Mouse (Mus musculus): ENCODE data around the gene Exoc6. TPM values are rescaled to one million over a fixed set of nuclear protein-coding genes. Genes with fewer than 3 reads are reported as not detected.
"Not testable (repeated sequence)": the region's sequence is repeated elsewhere in the genome, so short reads cannot be mapped to it uniquely, and the experiment has no call there.

The Exoc6 gene
- total RNA-seq, 1 experiment from 2014 or later = 69.9 TPM

DNA sequence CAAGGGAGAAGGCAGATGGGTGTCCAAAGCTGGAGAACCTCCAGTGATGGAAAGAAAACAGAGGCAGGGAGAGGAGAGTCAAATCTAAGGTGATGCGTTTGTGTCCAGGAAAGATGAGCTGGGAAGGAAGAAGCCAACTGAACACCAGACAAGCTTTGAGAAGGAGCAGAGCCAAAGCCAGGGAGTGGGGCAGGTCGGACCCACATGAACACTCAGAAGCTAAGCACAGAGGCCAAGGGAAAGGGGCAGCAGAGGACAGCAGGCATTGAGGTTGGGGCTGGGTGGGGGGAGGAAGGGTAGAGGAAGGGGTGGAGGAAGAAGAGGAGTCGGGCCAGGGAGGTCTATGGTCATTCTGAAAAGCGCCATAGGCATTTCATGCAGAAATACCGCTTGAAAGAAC, 17.0 kb upstream of the Exoc6 start:
- no peak for ATAC-seq (ENCODE audit: extremely low read depth, insufficient number of reproducible peaks, low FRiP score, poor library complexity, severe bottlenecking)

DNA sequence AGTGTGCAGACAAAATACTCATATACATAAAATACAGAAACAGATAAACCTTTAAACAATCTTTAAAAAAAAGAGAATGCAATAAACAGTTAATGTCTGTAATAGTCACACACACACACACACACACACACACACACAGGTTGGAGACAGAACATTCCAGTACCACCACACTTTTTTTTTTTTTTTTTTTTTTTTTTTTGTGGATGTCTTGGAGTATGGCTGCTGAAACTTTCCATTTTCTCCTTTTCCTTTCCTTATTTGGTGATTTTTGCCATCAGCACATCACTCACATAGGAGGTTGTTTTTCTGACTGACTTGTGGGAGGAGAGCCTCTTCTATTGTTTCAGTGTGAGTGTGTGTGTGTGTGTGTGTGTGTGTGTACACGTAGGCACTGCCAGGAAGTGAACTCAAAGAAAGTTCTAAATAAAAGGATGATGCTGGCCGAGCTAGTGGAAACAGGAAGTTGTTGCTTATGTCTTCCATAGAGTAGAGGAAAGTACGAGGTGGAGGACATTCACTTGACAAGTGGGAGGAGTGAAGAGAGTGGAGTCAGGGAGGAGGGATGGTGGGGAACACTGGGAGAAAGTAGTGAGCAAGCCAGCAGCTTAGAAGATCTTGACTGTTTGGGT, 15.4 kb upstream of the Exoc6 start:
- peak; percentile 73; the same call in 1 of the 2 replicates for ATAC-seq (ENCODE audit: extremely low read depth, insufficient number of reproducible peaks, low FRiP score, poor library complexity, severe bottlenecking)

DNA sequence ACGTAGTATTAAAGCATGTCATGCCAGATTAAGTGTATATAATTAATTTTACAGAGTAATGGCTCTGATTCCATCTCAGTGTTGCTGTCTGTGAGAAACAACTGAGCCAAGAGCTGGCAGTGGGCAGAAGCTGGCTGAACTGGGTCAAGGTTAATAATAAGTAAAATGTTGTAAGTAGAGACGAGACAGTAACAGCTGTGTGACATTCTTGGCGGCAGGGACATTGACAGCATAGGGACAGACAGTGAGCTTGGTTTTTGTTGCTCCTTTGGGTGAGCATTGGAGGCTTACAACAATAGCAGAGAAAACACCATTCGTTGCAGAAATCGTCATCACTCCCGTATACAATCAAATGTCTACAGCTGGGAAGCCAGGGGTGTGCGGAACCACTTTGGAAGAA, 13.8 kb upstream of the Exoc6 start:
- ATAC-seq (ENCODE audit: extremely low read depth, insufficient number of reproducible peaks, low FRiP score, poor library complexity, severe bottlenecking) = no peak

- ATAC-seq (ENCODE audit: extremely low read depth, insufficient number of reproducible peaks, low FRiP score, poor library complexity, severe bottlenecking) = no peak
Observed at GRCm38 (mm10) chr19:37537717-37538116, 12.5 kb upstream of the Exoc6 start.

DNA sequence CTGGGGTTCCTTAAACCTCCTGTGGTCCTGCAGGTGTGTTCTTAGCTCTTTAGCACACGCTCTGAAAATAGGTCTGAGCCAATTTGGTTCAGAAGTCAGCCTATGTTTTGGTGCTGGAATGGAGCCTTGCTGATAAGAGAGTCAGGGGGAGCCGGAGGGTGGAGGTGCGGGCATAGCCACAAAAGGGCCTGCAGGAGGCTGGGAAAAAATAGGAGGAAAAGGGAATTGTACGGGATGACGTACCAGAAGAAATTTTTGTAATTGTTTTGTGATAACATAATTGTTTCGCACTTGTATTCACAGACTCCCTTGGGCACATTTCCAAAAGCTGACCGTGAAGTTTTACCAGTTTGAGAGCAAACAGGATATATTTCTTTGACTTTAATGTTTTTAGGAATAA, 10.0 kb upstream of the Exoc6 start:
- ATAC-seq (ENCODE audit: extremely low read depth, insufficient number of reproducible peaks, low FRiP score, poor library complexity, severe bottlenecking) = no peak

GRCm38 (mm10) chr19:37543537-37544326, 6.5 kb upstream of the Exoc6 start:
- peak; percentile 65; the same call in 1 of the 2 replicates for ATAC-seq (ENCODE audit: extremely low read depth, insufficient number of reproducible peaks, low FRiP score, poor library complexity, severe bottlenecking)

DNA sequence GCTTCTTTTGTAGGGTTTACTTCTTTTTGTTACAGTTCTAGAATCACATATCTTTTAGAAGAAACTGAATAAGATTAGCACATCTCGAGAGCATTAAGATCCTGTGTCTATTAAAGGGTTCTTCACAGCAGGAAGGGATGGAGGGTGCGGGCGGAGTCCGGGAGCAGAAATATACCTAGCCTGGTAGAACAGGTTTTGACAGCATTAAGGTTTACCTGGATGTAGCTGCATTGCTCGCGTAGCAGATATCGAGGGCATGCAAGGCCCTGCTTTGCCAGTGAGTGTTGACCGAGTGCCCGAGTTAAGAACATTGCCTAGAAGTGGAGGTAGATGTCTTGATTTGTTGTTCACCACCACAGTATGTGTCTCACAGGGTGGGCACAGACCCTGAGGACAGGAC, 5.7 kb upstream of the Exoc6 start:
- ATAC-seq (ENCODE audit: extremely low read depth, insufficient number of reproducible peaks, low FRiP score, poor library complexity, severe bottlenecking) = no peak

- no peak for ATAC-seq (ENCODE audit: extremely low read depth, insufficient number of reproducible peaks, low FRiP score, poor library complexity, severe bottlenecking)
Observed at GRCm38 (mm10) chr19:37545231-37545630, 5.0 kb upstream of the Exoc6 start.

DNA sequence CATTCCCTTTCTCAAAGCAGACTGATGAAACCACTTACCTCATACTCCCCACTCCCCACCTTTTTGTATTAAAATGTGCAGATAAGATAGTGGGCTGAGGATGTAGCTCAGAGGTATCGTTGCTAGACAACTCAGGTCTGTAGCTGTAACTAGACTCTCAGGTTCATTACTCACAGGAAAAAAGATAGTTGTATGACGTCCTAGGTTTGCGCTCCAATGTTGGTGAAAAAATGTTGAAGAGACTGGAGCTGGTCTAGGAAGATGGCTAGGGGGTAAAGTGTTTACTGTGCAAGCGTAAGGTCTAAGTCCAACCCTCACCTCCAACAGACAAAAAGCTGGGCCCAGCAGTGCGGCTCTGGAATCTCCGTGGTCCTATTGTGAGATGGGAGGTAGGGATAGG, 4.5 kb upstream of the Exoc6 start:
- no peak for ATAC-seq (ENCODE audit: extremely low read depth, insufficient number of reproducible peaks, low FRiP score, poor library complexity, severe bottlenecking)

- ATAC-seq (ENCODE audit: extremely low read depth, insufficient number of reproducible peaks, low FRiP score, poor library complexity, severe bottlenecking) = no peak
Observed at GRCm38 (mm10) chr19:37546776-37547175, 3.4 kb upstream of the Exoc6 start.

- no peak for ATAC-seq (ENCODE audit: extremely low read depth, insufficient number of reproducible peaks, low FRiP score, poor library complexity, severe bottlenecking)
Observed at GRCm38 (mm10) chr19:37551040-37551566, 885 bp downstream of the Exoc6 start.

DNA sequence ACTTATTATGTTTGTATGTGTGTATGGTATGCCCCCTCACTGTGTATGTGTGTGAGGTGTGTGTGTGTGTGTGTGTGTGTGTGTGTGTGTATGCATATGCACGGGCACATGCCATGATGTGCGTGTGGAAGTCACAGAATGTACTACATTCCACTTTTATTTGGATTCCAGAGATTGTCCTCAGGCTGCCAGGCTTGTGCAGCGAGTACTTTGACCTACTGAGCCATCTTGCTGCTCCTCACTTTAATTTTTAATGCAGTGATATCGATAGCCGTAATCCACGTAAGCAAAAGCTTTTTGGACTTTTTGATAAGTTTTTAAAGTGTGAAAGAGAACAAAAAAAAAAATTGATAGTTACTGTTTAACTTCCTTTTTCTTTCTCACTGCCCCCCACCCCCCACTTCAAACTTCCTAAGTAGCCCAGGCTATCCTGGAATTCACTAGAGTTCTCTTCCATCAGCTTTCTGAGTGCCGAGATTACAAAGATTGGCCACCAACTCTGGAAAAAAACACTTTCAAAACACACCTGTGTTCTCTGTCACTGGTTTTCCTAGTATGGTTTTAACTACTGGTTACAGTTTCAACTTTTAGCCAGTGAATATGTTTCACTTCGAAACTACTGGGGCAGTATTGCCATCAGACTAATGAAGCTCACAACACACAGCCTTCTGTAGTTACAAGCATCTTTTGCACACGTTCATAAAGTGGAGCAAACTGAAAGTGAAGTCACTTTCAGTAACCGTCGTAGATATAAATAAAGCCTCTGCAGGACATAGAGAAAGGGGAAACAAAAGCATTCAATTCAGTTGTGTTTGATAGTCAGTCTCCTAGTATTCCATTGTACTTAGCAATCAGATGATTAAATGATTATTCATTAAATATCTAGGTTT, 3.4 kb downstream of the Exoc6 start:
- ATAC-seq (ENCODE audit: extremely low read depth, insufficient number of reproducible peaks, low FRiP score, poor library complexity, severe bottlenecking) = peak; percentile 51; the same call in 1 of the 2 replicates

DNA sequence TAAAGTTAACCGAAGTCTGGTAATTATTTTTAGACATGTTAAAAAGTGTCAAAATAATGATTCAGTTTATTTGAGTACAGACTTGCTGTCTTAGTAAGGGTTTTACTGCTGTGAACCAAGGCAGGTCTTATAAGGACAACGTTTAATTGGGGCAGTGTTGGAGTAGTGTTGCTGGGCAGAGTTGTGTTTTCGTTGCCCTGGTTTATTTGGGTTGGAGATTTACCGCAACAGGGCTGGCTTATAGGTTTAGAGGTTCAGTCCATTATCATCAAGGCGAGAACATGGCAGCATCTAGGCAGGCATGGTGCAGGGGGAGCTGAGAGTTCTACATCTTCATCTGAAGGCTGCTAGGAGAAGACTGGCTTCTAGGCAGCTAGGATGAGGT, 4.0 kb downstream of the Exoc6 start:
- not testable (repeated sequence) for ATAC-seq (ENCODE audit: extremely low read depth, insufficient number of reproducible peaks, low FRiP score, poor library complexity, severe bottlenecking)

DNA sequence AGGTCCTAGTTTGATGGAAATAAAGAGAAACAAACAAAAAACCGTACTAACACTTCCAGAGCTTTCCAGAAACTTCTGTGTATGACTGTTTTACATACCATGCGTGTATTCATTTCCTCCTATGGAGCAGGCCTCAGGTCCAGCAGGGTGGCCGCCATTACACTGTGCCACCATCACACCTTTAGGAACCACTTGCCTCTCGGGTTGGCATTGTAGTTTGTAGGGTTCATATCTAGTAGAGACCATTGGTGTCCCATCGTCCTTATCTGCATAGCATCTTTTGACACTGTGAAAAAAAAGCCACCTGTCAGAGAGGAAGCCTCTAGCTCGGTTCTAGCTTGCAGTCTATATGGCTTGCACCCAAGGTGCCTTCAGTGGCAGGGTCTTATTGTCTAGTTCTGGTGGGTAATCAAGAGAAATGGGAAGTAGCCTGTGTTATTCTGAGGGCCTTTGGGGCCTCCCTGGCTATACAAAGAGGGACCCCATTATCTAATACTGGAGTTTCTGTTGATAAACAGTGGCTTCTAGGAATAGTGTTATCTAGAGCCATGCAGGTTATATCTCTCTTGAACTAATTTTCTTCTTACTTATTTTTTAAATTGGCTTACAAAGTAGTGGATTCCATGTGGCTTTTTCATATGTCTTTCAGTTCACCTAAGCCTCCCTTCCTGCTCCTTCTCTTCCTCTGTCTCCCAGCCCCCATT, 5.8 kb downstream of the Exoc6 start:
- ATAC-seq (ENCODE audit: extremely low read depth, insufficient number of reproducible peaks, low FRiP score, poor library complexity, severe bottlenecking) = no peak

GRCm38 (mm10) chr19:37557898-37558297, 7.7 kb downstream of the Exoc6 start:
- ATAC-seq (ENCODE audit: extremely low read depth, insufficient number of reproducible peaks, low FRiP score, poor library complexity, severe bottlenecking) = no peak

DNA sequence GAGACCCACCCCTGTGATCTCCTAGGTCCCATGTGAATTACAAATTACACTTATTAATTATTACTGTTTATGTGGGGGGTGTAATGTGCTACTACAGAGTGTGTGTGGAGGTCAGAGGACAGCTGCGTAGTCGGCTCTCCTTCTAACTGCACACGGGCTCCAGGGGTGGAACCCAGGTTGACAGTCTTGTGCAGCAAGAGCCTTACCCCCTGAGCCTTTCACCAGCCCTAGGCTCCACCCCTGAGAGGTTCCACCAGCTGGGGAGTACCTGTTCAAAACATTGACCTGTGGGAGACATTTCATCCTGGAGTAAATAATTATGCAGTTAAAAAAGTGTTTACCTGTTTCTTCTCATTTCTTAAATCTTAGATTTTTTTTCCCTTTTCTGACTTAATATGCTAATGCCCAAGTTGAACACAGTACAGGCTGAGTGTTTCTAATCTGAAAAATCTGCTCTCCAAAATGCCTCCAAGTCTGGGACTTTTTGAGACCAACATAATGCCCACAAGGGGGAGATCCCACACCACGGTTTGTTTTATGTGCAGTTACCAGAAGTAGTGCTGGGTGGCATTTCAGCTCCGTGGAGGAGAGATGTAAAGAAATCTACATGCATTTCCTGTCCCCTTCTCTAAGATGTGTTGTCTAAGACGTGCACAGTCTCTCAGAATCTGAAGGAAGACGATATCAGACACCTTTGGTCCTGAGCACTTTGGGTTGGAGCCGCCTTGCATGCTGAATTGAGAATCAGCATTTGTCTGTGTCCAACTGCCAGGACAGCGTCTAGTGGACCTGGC, 9.3 kb downstream of the Exoc6 start:
- peak; percentile 50; the same call in 1 of the 2 replicates for ATAC-seq (ENCODE audit: extremely low read depth, insufficient number of reproducible peaks, low FRiP score, poor library complexity, severe bottlenecking)

DNA sequence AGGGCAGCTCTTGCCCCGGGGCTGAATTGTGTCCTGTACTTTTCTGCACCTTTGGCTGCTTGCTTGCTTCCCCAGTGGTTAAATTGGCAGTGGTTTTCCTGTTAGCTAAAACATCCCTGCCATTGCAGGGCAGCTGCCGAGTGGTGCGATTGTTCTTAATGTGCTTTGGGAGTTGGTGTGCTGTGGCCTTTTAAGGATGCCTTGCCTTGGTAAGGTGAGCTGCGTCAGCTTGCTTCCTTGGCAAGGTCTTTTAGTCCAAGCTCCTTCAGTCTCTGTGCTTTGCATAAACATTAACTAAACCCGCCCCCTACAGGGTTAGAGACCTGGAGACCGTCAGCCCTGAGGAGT, 9.8 kb downstream of the Exoc6 start:
- 0 out of 2 replicates have a peak, but pooled peaks have one; percentile 20 for ATAC-seq (ENCODE audit: extremely low read depth, insufficient number of reproducible peaks, low FRiP score, poor library complexity, severe bottlenecking)

All from neutrophil, adult 5-6 weeks (primary cell).